Mouse (Mus musculus) hindbrain, embryonic 15.5 days (tissue): ENCODE measurements around the gene Ulbp1. TPM values are rescaled to one million over a fixed set of nuclear protein-coding genes. Genes with fewer than 3 reads are reported as not detected.
A peak's percentile ranks its signal among the peaks of the same experiment; 100 is the strongest.

Experiments
- ATAC-seq: fragments of 200-750 bp; cut with Nextera tagmentation; 2 replicates; pipeline ENCODE4 v1.8.0; 2017; ENCODE audit warnings: low read depth, moderate number of reproducible peaks, moderate TSS enrichment; ENCODE audit not compliant: low FRiP score
- H3K27ac ChIP-seq: fragments of 300-500 bp; sonication (generic); replicated peaks from 2 replicates; pipeline ENCODE4 v1.5.1; 2015; ENCODE audit warnings: mild to moderate bottlenecking, inconsistent platforms
- H3K27me3 ChIP-seq: fragments of 300-500 bp; sonication (generic); 2 replicates; pipeline ENCODE4 v1.6.1; 2015; ENCODE audit warnings: control low read depth, inconsistent platforms
- H3K36me3 ChIP-seq: fragments of 300-500 bp; sonication (generic); 2 replicates; pipeline ENCODE4 v1.6.1; 2015; ENCODE audit warnings: control low read depth, inconsistent platforms
- H3K4me1 ChIP-seq: fragments of 300-500 bp; sonication (generic); replicated peaks from 2 replicates; pipeline ENCODE4 v1.6.1; 2015; ENCODE audit warnings: control low read depth, inconsistent platforms
- H3K4me2 ChIP-seq: fragments of 300-500 bp; sonication (generic); 2 replicates; pipeline ENCODE4 v1.6.1; 2015; ENCODE audit warnings: moderate library complexity, mild to moderate bottlenecking, inconsistent platforms
- H3K4me3 ChIP-seq: fragments of 300-500 bp; sonication (generic); 2 replicates; pipeline ENCODE4 v1.5.1; 2015; ENCODE audit warnings: mild to moderate bottlenecking, inconsistent platforms
- H3K9ac ChIP-seq: fragments of 300-500 bp; sonication (generic); 2 replicates; pipeline ENCODE4 v1.6.1; 2015; ENCODE audit warnings: inconsistent platforms
- H3K9me3 ChIP-seq: fragments of 300-500 bp; sonication (generic); 2 replicates; pipeline ENCODE4 v1.6.1; 2016; ENCODE audit warnings: control low read depth, inconsistent platforms
- WGBS: fragments of 180-500 bp; shearing (Covaris S2); methylation state at CpG from one replicate; pipeline ENCODE4 v1.1.7; 2015; 5-methylcytosine and 5-hydroxymethylcytosine counted together
- polyA plus RNA-seq: library from polyadenylated mRNA; unstranded; fragments of >200 nt; fragmentation: Nextera tagmentation; extraction: Ambion mirVana; gene quantifications from 2 replicates; pipeline ENCODE4 v1.2.1, GENCODE M21; 2015

The Ulbp1 gene
- polyA plus RNA-seq, 1 experiment from 2014 or later = 0.49 TPM

- ATAC-seq = peak; percentile 52
Observed at GRCm38 (mm10) chr10:7391935-7392930, 81.2 kb downstream of the Ulbp1 start.

GRCm38 (mm10) chr10:7391561-7391934 is 81.9 kb downstream of the Ulbp1 start:
- no peaks in the 10 kb centered on the region for H3K36me3 ChIP-seq
- 0% methylated on average over 20 of the region's 20 CpGs for WGBS
- peak; percentile 65 for ATAC-seq
- peak overlapping the region; percentile 100 for H3K4me2 ChIP-seq
- peak overlapping the region; percentile 69 for H3K4me3 ChIP-seq
- peaks cover 29% of the 10 kb centered on the region for H3K4me1 ChIP-seq
- H3K27me3 ChIP-seq = peaks cover 30% of the 10 kb centered on the region
- H3K9ac ChIP-seq = peak overlapping the region; percentile 45
- no peak overlapping the region for H3K27ac ChIP-seq
- no peaks in the 10 kb centered on the region for H3K9me3 ChIP-seq

More at GRCm38 (mm10) chr10:7391935-7392930, 81.2 kb downstream of the Ulbp1 start:
- Histone ChIP-seq H3K4me1 (peaks cover 29% of the 10 kb centered on the region), H3K9me3 (no peaks in the 10 kb centered on the region), H3K4me3 (peak overlapping the region; percentile 69), H3K27me3 (peaks cover 30% of the 10 kb centered on the region), H3K9ac (peak overlapping the region; percentile 19; the same call in 1 of the 2 replicates), H3K4me2 (peak overlapping the region; percentile 100), H3K36me3 (no peaks in the 10 kb centered on the region), H3K27ac (no peak overlapping the region)
- under 1% methylated on average over 71 of the region's 73 CpGs for WGBS

GRCm38 (mm10) chr10:7391108-7391507 is 82.3 kb downstream of the Ulbp1 start:
- H3K27me3 ChIP-seq = peaks cover 30% of the 10 kb centered on the region
- ATAC-seq = peak; percentile 76
- no peak overlapping the region for H3K27ac ChIP-seq
- H3K9me3 ChIP-seq = no peaks in the 10 kb centered on the region
- H3K4me2 ChIP-seq = peak overlapping the region; percentile 100
- 1% methylated on average over 25 of the region's 31 CpGs for WGBS
- no peaks in the 10 kb centered on the region for H3K36me3 ChIP-seq
- peak overlapping the region; percentile 69 for H3K4me3 ChIP-seq
- H3K4me1 ChIP-seq = peaks cover 29% of the 10 kb centered on the region
- H3K9ac ChIP-seq = peak overlapping the region; percentile 45

Other genes with a start within 250 kb of the Ulbp1 start
- 42.9 and 48.5 TPM in 2 replicates for gene Lrp11, start 116.2 kb upstream of the Ulbp1 start, polyA plus RNA-seq
- gene Nup43, start 193.9 kb upstream of the Ulbp1 start, polyA plus RNA-seq = 31.1 and 32.0 TPM in 2 replicates
- gene Pcmt1, start 207.5 kb upstream of the Ulbp1 start, polyA plus RNA-seq = 172 and 174 TPM in 2 replicates
- gene Lats1, start 207.6 kb upstream of the Ulbp1 start, polyA plus RNA-seq = 8.9 and 9.5 TPM in 2 replicates